Mouse (Mus musculus): ENCODE measurements at regions not wholly inside any gene's neighbourhood (a gene's known extent, or its start where the extent isn't known, plus 50 kb on each side); places are given as distances from the start of the nearest gene placed in this dataset.

DNA sequence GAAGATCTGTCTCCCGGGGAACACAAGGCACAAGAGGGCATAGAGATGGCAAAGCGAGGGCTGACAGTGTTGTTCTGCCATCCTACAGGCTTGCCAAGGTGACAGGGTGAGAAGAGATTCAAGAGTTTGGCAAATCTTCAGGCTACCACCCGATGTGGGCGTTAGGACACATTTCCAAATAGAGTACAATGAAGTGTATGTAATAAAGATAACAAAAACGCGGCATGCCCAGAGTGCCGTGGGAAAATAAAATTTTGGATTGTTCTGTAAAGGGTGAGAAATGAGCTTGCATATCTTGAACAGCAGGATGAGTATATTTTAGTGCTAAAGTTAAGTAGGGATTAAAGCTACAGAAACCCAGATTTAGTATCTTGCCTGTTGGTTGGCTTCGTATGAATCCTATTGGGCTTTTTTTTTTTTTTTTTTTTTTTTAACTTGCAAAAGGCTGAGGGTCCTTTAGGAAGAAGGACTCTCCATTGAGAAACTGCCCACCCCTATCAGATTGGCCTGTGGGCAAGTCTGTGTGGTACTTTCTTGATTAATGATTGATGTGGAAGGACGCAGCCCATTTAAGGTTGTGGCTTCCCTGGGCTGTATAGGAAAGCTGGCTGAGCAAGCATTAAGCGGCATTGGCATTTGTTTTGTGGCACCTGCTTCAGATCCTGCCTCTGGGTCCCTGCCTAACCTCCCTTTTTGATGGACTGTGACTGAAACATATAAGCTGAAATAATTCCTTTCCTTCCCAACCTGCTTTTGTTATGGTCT lies 131.7 kb upstream of the Marcks start:
- no peak for ATAC-seq

DNA sequence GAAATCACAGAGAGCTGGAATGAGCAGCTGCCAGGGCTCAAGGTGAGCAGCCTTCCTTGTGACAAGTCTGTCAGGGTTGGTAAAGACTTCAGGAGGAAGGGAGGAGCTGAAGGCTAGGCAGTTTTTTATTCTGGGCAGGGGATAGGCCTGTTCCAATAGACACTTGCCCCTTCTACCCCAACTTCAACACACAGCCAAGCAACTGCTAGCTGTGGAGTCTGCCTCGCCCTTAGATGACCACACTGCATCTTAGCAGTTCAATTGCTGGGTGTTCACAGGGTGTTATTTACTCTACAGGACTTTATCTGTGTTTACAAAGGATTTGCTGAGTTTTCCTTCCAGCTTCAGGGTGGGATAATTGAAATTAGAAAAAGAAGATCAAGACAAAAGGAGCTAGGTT lies 128.2 kb upstream of the Marcks start:
- no peak for ATAC-seq

DNA sequence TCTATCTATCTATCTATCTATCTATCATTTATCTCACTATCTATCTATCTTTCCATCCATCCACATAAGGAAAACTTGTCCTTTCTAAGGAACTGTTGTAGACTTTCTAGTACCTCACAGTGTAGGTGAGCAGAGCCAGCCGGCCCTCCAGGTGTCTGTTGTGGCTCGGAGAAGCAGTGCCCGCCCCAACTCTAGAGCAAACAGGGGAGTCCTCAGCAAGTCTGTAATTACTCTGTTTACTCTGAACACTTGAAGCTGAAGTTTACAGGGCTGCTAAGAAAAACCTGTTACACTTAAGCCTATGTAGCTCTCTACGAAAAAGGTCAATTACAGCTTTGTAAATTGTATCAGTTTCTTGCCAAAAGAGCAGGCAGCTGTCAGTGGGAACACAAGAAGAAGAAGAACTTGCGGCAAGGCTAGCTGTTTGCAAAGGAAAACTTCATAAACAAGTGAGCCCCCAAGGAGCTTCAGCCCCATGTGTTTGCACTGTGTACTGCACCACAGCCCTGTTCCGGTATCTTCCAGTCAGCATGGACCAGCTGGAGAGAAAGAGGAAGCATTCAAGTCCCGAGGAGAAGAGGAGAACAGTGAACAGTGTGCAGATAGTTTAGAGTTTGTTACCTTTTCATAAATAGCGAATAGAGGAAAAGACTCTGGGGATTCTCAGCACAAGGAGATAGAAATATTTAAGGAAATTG lies 122.2 kb upstream of the Marcks start:
- no peak for ATAC-seq

GRCm38 (mm10) chr10:37259186-37259585 lies 120.5 kb upstream of the Marcks start:
- ATAC-seq = no peak

DNA sequence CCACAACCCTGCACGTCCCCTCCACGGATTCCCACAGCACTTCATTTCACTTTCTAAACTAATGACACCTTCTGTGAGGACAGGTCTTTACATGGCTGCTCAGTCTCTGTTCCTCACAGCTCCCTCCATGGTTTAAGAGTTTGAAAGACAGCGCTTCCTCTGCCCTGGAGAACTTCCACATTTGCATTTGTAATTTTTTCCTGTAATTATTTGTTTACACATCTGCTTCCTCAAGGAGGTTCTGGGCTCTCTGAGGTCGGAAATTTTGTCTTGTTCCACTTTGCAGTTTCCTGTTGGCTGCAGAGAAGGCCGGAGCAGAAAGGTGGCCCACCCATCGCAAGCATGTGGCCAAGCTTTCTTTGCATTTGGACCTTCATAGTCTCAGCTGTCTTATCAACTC lies 118.8 kb upstream of the Marcks start:
- no peak for ATAC-seq

- no peak for ATAC-seq
Measured at GRCm38 (mm10) chr10:37250934-37251521, 112.3 kb upstream of the Marcks start.

- ATAC-seq = no peak
Measured at GRCm38 (mm10) chr10:37250157-37250556, 111.4 kb upstream of the Marcks start.

GRCm38 (mm10) chr10:37249511-37249910 lies 110.8 kb upstream of the Marcks start:
- no peak for ATAC-seq

- ATAC-seq = no peak
Measured at GRCm38 (mm10) chr10:37247121-37247520, 108.4 kb upstream of the Marcks start.

GRCm38 (mm10) chr10:37243136-37243535 lies 104.4 kb upstream of the Marcks start:
- no peak for ATAC-seq

GRCm38 (mm10) chr10:37241821-37242263 lies 103.1 kb upstream of the Marcks start:
- no peak for ATAC-seq

- ATAC-seq = no peak
Measured at GRCm38 (mm10) chr10:37240634-37241033, 101.9 kb upstream of the Marcks start.

GRCm38 (mm10) chr10:37240201-37240600 lies 101.5 kb upstream of the Marcks start:
- no peak for ATAC-seq

DNA sequence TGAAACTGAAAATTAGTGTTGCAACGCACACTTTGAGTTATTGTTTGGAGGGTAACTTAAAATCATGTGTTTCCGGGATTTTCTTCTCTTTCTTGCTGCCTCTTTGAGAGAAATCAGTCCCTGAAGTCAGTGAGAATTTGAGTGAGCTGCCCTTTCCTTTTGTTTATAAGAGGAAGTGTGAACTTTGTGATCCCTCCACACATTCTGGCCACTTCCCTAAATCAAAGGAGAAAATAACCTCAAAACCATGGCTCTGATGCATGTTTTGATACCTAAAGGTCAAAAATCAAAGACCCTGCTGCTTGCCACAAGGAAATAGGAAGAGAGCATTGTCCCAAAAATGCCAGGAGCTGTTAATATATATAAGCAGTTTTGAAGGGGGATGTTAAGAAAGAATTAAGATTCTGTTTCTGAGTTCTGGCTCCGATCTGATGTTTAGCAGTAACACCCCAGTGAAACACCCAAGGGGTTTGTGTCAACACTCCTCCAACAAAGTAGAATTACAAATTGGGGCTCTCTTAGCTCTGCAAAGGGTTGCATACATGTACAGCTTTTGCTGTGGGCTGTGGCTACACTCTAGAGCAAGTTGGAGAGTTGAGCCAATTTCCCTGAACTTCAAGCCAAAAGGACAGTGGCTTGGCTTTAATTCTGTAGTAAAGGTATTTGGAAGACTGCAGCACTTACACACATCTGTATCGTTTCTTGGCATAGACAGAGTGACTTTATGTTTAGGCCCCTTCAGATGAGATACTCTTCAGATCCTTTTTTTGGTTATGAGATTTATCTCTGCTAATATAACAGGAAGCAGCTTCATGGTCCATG lies 97.5 kb upstream of the Marcks start:
- ATAC-seq = no peak

- ATAC-seq = peak; percentile 76
Measured at GRCm38 (mm10) chr10:37231936-37232556, 93.3 kb upstream of the Marcks start.

DNA sequence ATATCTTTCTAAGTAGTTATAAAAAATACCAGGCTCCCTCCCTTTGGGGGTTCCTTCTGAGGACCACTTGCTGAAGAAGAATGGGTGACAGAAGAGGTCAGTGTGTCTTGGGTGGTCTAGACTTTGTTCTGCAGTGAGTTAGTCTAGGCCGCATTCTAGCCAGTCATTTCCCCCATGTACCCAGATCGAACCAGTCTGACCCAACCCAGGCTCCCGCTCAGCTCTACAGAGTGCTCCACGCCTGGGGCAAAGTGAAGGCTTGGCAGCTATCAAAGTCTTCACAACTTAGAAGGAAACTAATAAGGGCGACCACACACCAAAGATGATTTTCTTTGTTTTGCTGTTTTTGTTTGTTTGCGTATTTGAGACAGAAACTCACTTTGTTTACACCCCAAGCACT lies 92.4 kb upstream of the Marcks start:
- no peak for ATAC-seq

DNA sequence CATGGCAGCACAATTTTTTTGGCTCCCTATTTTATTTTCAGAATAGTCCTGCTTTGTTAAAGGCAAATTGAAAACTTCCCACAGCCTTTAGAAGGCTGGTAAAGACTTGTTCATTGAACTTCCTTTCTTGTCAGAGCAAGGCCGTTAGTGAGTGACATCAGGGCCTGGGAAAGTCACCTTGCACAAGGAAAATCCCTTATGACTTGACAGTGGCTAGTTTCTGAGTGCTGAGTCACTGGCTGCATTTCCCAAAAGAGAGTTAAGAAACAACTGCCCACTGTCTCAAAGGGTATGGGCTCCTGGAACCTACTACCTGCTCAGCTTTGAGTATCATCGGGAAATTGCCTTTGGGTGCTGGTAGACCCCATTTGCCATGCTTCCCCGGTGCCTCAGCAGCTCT lies 89.2 kb upstream of the Marcks start:
- no peak for ATAC-seq

GRCm38 (mm10) chr10:37221730-37222129 lies 83.0 kb upstream of the Marcks start:
- ATAC-seq = no peak

DNA sequence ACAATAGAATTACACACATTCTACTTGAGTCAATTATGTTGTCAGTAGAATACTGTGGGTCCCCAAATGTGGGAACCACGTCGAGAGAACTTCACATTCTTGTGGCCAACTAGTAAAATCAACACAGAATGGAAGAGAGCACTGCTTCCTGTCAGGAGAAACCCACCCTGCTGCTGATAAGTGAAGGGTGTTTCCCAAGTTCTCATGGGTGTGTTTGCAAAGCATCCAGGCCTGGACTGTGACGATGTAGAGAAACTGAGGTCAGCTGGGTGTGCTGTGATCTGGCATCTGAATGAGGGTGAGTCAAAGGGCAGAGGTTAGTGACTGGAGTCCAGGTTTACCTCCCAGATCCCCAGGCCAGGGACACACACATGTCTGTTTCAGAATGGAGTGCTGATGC lies 81.7 kb upstream of the Marcks start:
- no peak for ATAC-seq

DNA sequence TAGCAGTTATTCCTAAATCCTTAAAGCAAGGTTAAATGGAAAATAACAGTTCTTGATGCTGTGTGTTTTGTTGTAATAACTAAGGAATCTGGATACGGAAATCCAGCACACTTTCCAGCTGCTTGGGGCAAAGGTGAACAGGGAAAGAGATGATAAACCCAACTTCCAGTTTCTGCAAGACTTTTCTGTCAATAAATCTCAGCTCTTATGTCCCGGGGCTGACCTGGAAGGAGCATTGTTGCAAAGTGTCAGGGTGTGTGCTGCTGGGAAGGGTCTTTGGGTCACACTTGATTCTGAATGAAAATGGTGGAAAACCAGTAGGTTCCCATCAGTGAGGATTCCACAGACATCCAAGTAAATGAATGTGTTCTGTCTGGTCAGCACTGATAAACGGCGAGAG lies 81.2 kb upstream of the Marcks start:
- ATAC-seq = no peak

DNA sequence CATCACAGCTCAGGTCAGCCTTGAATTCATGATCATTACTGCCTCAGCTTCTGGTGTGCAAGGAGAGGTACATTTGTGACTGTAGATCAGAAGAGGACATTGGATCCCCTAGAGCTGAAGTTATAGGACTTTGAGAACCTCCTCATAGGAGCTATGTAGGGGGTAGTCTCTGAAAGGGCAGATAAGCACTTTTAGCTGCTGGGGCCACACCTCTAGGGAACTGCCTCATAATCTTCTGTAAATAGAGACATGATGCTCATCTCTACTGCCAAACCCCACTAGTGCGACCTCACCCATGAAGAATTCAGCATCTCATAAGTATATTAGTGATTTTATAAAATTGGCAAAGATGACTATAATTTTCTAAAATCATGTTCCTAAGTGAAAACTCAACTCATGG lies 80.7 kb upstream of the Marcks start:
- ATAC-seq = no peak

DNA sequence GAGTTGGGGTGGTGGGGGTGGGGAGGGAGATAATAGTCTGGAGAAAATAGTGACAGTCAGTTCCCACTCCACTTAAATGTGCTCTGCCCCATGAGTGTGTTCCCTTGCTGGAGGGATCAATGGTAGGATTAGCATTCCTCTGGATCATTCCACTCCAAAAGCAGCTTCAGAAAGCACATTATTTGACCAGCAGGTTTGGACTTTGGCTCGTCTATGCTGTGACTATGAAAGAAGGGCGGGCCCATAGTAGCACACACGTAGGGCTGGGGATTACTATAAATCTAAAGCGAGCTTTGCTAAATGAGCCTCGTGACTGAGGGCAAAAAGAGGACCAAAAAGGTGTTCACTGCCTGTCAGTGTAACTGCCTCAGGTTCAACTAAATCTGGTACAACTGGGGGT lies 75.9 kb upstream of the Marcks start:
- ATAC-seq = no peak

Measured in CD4-positive, CD25-positive, alpha-beta regulatory T cell, adult 4 months (primary cell).